Comparison of ENCODE assay signal across 9 mouse cellular contexts in the genomic region with DNA sequence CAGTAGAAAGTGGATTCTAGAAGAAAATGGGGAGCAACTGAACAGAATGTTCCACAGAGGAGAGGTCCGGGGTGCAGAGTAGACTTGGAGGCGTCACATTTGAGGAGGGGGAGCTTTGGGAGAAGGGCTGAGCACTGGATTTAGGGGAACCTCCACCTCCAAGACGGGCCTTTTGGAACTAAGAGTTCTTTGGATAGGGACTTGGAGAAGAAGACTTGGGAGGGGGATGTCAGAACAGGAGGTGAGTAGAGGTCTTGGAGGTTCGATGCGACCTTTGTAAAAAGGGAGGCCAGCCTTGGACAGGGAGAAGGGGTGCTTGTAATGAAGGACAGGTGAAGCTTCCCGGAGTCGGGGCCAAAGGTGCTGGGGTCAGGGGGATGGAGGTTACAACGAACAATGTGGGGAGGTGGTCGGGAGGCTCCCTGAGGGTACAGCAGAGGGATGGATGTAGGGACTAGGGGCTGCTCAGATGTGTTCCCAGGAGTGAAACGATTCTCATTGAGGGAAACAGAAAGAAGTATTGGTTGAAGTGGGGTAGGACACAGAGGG. TPM values are rescaled to one million over a fixed set of nuclear protein-coding genes. Genes with fewer than 3 reads are reported as not detected.
DNase-seq lines count a peak whose midpoint lies in the region; ATAC-seq and TF ChIP-seq lines count a peak whose summit lies in the region.
"Had no signal": no experiment of that assay in that cellular context is flagged by ENCODE, and none has a peak within 500 bp of the region (broad histone marks: within the 10 kb centered on the region; RNA-seq: fewer than 3 reads in every experiment).

No protein-coding gene starts in this region.

- peaks cover 7% of the 10 kb centered on the region; the same call in 1 of the 2 replicates for H3K4me1 ChIP-seq in spleen, adult 2 months (ENCODE audit: control insufficient read depth, insufficient read depth, insufficient read length)
- H3K4me1 ChIP-seq in limb, embryonic 14.5 days (ENCODE audit: control insufficient read depth, insufficient read depth, low read length), result peaks cover 10% of the 10 kb centered on the region; the same call in 1 of the 2 replicates
- H3K4me1 ChIP-seq in stomach, postnatal 0 days (replicated peaks; ENCODE audit: control insufficient read depth, insufficient read depth), result peaks cover 4% of the 10 kb centered on the region; the same call in 1 of the 2 replicates

- peak; percentile 50 for DNase-seq in cerebellum, adult 9-10 months
- DNase-seq in cerebellum, postnatal 4 days (ENCODE audit: low spot score in 2 of 2), result no peak
- no peak for DNase-seq in spleen, adult 2 months (ENCODE audit: low read depth in 1 of 2, low spot score in 2 of 2)
- DNase-seq in spleen, postnatal 14 days (ENCODE audit: low spot score in 2 of 2), result no peak
- no peak for DNase-seq in limb, embryonic 14.5 days (ENCODE audit: low spot score)
- no peak for DNase-seq in stomach, postnatal 0 days (ENCODE audit: low spot score)
- no peak for DNase-seq in right cerebral cortex, postnatal 36 days (ENCODE audit: low spot score in 2 of 2)
- no peak for DNase-seq in layer of hippocampus, postnatal 14 days (ENCODE audit: low spot score in 2 of 2)
- DNase-seq: right cerebral cortex, postnatal 25 days had no signal

- no peaks in the 10 kb centered on the region for H3K27me3 ChIP-seq in spleen, adult 2 months (ENCODE audit: control insufficient read depth, insufficient read depth, low read length)
- no peaks in the 10 kb centered on the region for H3K27me3 ChIP-seq in limb, embryonic 14.5 days (ENCODE audit: control insufficient read depth, insufficient read depth, low read length)
- no peaks in the 10 kb centered on the region for H3K27me3 ChIP-seq in stomach, postnatal 0 days (ENCODE audit: control insufficient read depth, insufficient read depth, low read length)

- H3K36me3 ChIP-seq in spleen, adult 2 months (ENCODE audit: control insufficient read depth, insufficient read depth, low read length), result peaks cover 6% of the 10 kb centered on the region
- peaks cover 16% of the 10 kb centered on the region for H3K36me3 ChIP-seq in limb, embryonic 14.5 days (ENCODE audit: control insufficient read depth, insufficient read depth, low read length)
- peaks cover 8% of the 10 kb centered on the region; the same call in 1 of the 2 replicates for H3K36me3 ChIP-seq in stomach, postnatal 0 days (ENCODE audit: control insufficient read depth, insufficient read depth, low read length)

- 35% methylated on average over 10 of the region's 10 CpGs for WGBS in spleen, adult 2 months
- WGBS in limb, embryonic 14.5 days, result 54% methylated on average over 10 of the region's 10 CpGs
- 39% methylated on average over 10 of the region's 10 CpGs for WGBS in stomach, postnatal 0 days

- H3K4me3 ChIP-seq in spleen, adult 2 months (ENCODE audit: extremely low read depth, insufficient read depth, insufficient read length), result peak overlapping the region; percentile 92; the same call in 1 of the 2 replicates
- peak overlapping the region; percentile 89 for H3K4me3 ChIP-seq in limb, embryonic 14.5 days (replicated peaks; ENCODE audit: low read length)
- H3K4me3 ChIP-seq in stomach, postnatal 0 days (ENCODE audit: low read depth, low read length), result peak overlapping the region; percentile 86

- ATAC-seq in limb, embryonic 14.5 days (ENCODE audit: low FRiP score, low read depth), result no peak
- no peak for ATAC-seq in stomach, postnatal 0 days (ENCODE audit: low FRiP score, low TSS enrichment)

- H3K27ac ChIP-seq in spleen, adult 2 months (ENCODE audit: insufficient read depth, low read length), result no peak overlapping the region
- H3K27ac ChIP-seq in limb, embryonic 14.5 days (replicated peaks; ENCODE audit: low read depth, low read length), result no peak overlapping the region
- H3K27ac ChIP-seq in stomach, postnatal 0 days (replicated peaks), result no peak overlapping the region

- TF ChIP-seq CTCF in spleen, adult 2 months (IDR thresholded peaks at IDR 0.05; ENCODE audit: extremely low read depth, insufficient read depth, insufficient read length, insufficient replicate concordance), result no peak
- no peak for TF ChIP-seq CTCF in stomach, postnatal 0 days (IDR thresholded peaks at IDR 0.05; ENCODE audit: low read depth)

- peak overlapping the region; percentile 85 for H3K9ac ChIP-seq in limb, embryonic 14.5 days (ENCODE audit: low read depth, low read length, severe bottlenecking)
- peak overlapping the region; percentile 76 for H3K9ac ChIP-seq in stomach, postnatal 0 days (ENCODE audit: low read length)

- no peaks in the 10 kb centered on the region for H3K9me3 ChIP-seq in limb, embryonic 14.5 days (ENCODE audit: control insufficient read depth, low read length)
- H3K9me3 ChIP-seq in stomach, postnatal 0 days (ENCODE audit: control insufficient read depth, low read length), result no peaks in the 10 kb centered on the region

- TF ChIP-seq POLR2A in spleen, adult 2 months (IDR thresholded peaks at IDR 0.05; ENCODE audit: low read depth, low read length), result no peak
- TF ChIP-seq POLR2A in limb, embryonic 14.5 days (IDR thresholded peaks at IDR 0.05; ENCODE audit: borderline replicate concordance, extremely low read depth, insufficient read depth, insufficient read length), result no peak

- H3K4me2 ChIP-seq in limb, embryonic 14.5 days (replicated peaks; ENCODE audit: low read depth, low read length, severe bottlenecking), result peak overlapping the region; percentile 90
- peak overlapping the region; percentile 86 for H3K4me2 ChIP-seq in stomach, postnatal 0 days (replicated peaks; ENCODE audit: low read depth)

- TF ChIP-seq EP300 in stomach, postnatal 0 days (optimal IDR thresholded peaks at IDR 0.05), result no peak

RNA-seq across cellular contexts. Expression of a gene that starts 0.9 kb away (rescaled TPM):
- 159 and 271 TPM in 2 replicates for polyA plus RNA-seq in spleen, adult 2 months (2012; rRNA removed)
- polyA plus RNA-seq in limb, embryonic 14.5 days (2012; rRNA removed), result 271 and 297 TPM in 2 replicates
- polyA plus RNA-seq in limb, embryonic 14.5 days (2014; fragmentation: Nextera tagmentation; extraction: Ambion mirVana), result 271 and 295 TPM in 2 replicates
- 225 and 229 TPM in 2 replicates for polyA plus RNA-seq in stomach, postnatal 0 days (2015; fragmentation: Nextera tagmentation; extraction: Ambion mirVana)
- 100 to 1,000 TPM; 337 to 357 TPM for total RNA-seq in layer of hippocampus, postnatal 14 days (2021)

RNA-seq across cellular contexts. Expression of a gene that starts 17.4 kb away (rescaled TPM):
- not detected in 2 replicates for polyA plus RNA-seq in spleen, adult 2 months (2012; rRNA removed)
- 0.04 and 0.10 TPM in 2 replicates for polyA plus RNA-seq in limb, embryonic 14.5 days (2012; rRNA removed)
- not detected in 2 replicates for polyA plus RNA-seq in limb, embryonic 14.5 days (2014; fragmentation: Nextera tagmentation; extraction: Ambion mirVana)
- polyA plus RNA-seq in stomach, postnatal 0 days (2015; fragmentation: Nextera tagmentation; extraction: Ambion mirVana), result not detected in 2 replicates
- total RNA-seq in layer of hippocampus, postnatal 14 days (2021), result not detected

RNA-seq across cellular contexts. Expression of a gene that starts 42.0 kb away (rescaled TPM):
- 152 and 243 TPM in 2 replicates for polyA plus RNA-seq in spleen, adult 2 months (2012; rRNA removed)
- 80.3 and 96.1 TPM in 2 replicates for polyA plus RNA-seq in limb, embryonic 14.5 days (2012; rRNA removed)
- 21.7 and 24.4 TPM in 2 replicates for polyA plus RNA-seq in limb, embryonic 14.5 days (2014; fragmentation: Nextera tagmentation; extraction: Ambion mirVana)
- 48.6 and 53.5 TPM in 2 replicates for polyA plus RNA-seq in stomach, postnatal 0 days (2015; fragmentation: Nextera tagmentation; extraction: Ambion mirVana)
- 1 to 10 TPM; 5.5 to 5.8 TPM for total RNA-seq in layer of hippocampus, postnatal 14 days (2021)
